Mouse (Mus musculus) myocyte (in vitro differentiated cells): ENCODE data around the gene Atrnl1. TPM values are rescaled to one million over a fixed set of nuclear protein-coding genes. Genes with fewer than 3 reads are reported as not detected.

Source experiments
- H3K27me3 ChIP-seq: one replicate; pipeline ENCODE4 v1.6.1; 2011; ENCODE audit not compliant: control insufficient read depth, insufficient read depth, insufficient read length
- H3K36me3 ChIP-seq: one replicate; pipeline ENCODE4 v1.6.1; 2011; ENCODE audit not compliant: control insufficient read depth, insufficient read depth
- H3K4me2 ChIP-seq: one replicate; pipeline ENCODE4 v1.6.1; 2011; ENCODE audit warnings: low read depth, control low read depth
- H3K4me3 ChIP-seq: one replicate; pipeline ENCODE4 v1.5.1; 2011; ENCODE audit warnings: mild to moderate bottlenecking, control low read depth, moderate library complexity
- H3K79me2 ChIP-seq: one replicate; pipeline ENCODE4 v1.6.1; 2011; ENCODE audit not compliant: control insufficient read depth, insufficient read depth
- H3ac ChIP-seq: one replicate; pipeline ENCODE4 v1.6.1; 2011; ENCODE audit not compliant: control insufficient read depth, insufficient read length
- CEBPB ChIP-seq: IDR thresholded peaks from 2 replicates; pipeline ENCODE4 v1.6.1; 2011; ENCODE audit warnings: mild to moderate bottlenecking, moderate library complexity; ENCODE audit not compliant: poor library complexity, insufficient read depth, severe bottlenecking
- E2F4 ChIP-seq: IDR thresholded peaks from one replicate; pipeline ENCODE4 v1.6.1; 2011; ENCODE audit warnings: mild to moderate bottlenecking, control low read depth, moderate library complexity; ENCODE audit not compliant: insufficient read depth
- MAX ChIP-seq: IDR thresholded peaks from one replicate; pipeline ENCODE4 v1.6.1; 2011; ENCODE audit warnings: low read depth, mild to moderate bottlenecking, control low read depth
- MYOD1 ChIP-seq, 3 experiments: IDR thresholded peaks; one replicate each; pipeline ENCODE4 v1.6.1; 2011; ENCODE audit warnings: control low read depth in 2 of 3, low read depth in 2 of 3, mild to moderate bottlenecking in 2 of 3, moderate library complexity in 1 of 3; ENCODE audit not compliant: insufficient read length in 2 of 3, control insufficient read depth in 1 of 3
- MYOG ChIP-seq, 3 experiments: IDR thresholded peaks; one replicate each; pipeline ENCODE4 v1.6.1; 2011; ENCODE audit warnings: control low read depth in 2 of 3, low read depth in 2 of 3, mild to moderate bottlenecking in 2 of 3; ENCODE audit not compliant: insufficient read length in 2 of 3, control insufficient read depth in 1 of 3, insufficient read depth in 1 of 3
- POLR2A ChIP-seq: IDR thresholded peaks from one replicate; pipeline ENCODE4 v1.6.1; 2011; ENCODE audit warnings: low read depth, mild to moderate bottlenecking, control low read depth, moderate library complexity; ENCODE audit not compliant: insufficient read length
- POLR2AphosphoS2 ChIP-seq: IDR thresholded peaks from one replicate; pipeline ENCODE4 v1.6.1; 2011; ENCODE audit warnings: low read depth, control low read depth; ENCODE audit not compliant: insufficient read length
- REST ChIP-seq: IDR thresholded peaks from one replicate; pipeline ENCODE4 v1.6.1; 2011; ENCODE audit warnings: mild to moderate bottlenecking, control low read depth, moderate library complexity; ENCODE audit not compliant: insufficient read depth, insufficient read length
- SRF ChIP-seq: IDR thresholded peaks from one replicate; pipeline ENCODE4 v1.6.1; 2011; ENCODE audit warnings: low read depth; ENCODE audit not compliant: control insufficient read depth, insufficient read length
- TCF12 ChIP-seq: IDR thresholded peaks from one replicate; pipeline ENCODE4 v1.6.1; 2011; ENCODE audit warnings: mild to moderate bottlenecking, control low read depth; ENCODE audit not compliant: poor library complexity, insufficient read depth, severe bottlenecking
- TCF3 ChIP-seq: IDR thresholded peaks from one replicate; pipeline ENCODE4 v1.6.1; 2011; ENCODE audit warnings: low read depth, control low read depth; ENCODE audit not compliant: insufficient read length
- USF1 ChIP-seq: IDR thresholded peaks from one replicate; pipeline ENCODE4 v1.6.1; 2011; ENCODE audit warnings: low read depth, mild to moderate bottlenecking, control low read depth, moderate library complexity
- polyA plus RNA-seq: library from polyadenylated mRNA; unstranded; fragments of >200 nt; fragmentation: generic; extraction: Trizol; gene quantifications from one replicate; pipeline ENCODE4 v1.2.1, GENCODE M21; 2012; ENCODE audit warnings: missing spikeins

Atrnl1 gene
- polyA plus RNA-seq, 1 experiment: 5.4 TPM

DNA sequence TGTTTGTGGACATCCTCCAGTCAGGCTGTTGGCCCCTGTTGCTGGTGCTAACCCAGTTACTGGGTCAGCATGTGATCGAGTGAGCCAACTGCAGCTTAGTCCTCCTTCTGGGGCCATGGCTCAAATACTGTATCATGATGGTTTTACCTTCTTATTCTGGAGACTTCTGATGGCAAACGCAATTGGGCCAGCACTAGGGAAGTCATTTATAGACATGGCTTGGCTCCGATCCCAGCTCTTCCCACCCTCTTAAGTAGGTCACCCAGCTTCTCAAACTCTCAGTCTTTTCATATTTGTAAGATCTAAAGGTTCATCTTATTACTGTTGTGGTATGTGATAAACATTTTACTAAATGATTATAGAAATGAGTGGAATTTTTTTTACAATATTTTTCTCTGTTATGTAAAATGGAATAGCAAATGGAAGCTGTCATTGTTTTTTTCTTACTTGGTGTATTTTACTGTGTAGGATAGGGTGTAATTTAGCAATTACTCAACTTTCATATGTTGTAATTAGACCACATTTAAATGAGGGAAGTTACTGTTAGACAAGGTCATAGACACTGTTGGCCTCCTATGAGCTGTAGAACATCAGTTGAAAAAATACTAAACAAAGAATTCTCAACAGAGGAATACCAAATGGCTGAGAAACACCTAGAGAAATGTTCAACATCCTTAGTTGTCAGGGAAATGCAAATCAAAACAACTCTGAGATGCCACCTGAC is 171.7 kb downstream of the Atrnl1 start:
- Histone ChIP-seq H3K27me3 (no peaks in the 10 kb centered on the region), H3K36me3 (no peaks in the 10 kb centered on the region), H3K79me2 (no peaks in the 10 kb centered on the region), H3K4me2 (no peak overlapping the region), H3ac (no peak overlapping the region), H3K4me3 (no peak overlapping the region)
- TF ChIP-seq MYOD1 (IDR thresholded peaks at IDR 0.05; ENCODE audit: control insufficient read depth in 1 of 3, insufficient read length in 2 of 3, low read depth in 2 of 3): no peak
- no peak for TF ChIP-seq SRF
- TF ChIP-seq TCF3: no peak
- no peak for TF ChIP-seq TCF12
- TF ChIP-seq CEBPB: no peak
- no peak for TF ChIP-seq USF1
- TF ChIP-seq MYOG (IDR thresholded peaks at IDR 0.05; ENCODE audit: control insufficient read depth in 1 of 3, insufficient read depth in 1 of 3, insufficient read length in 2 of 3, low read depth in 2 of 3): no peak
- no peak for TF ChIP-seq POLR2A
- TF ChIP-seq MAX: no peak
- TF ChIP-seq POLR2AphosphoS2: no peak

DNA sequence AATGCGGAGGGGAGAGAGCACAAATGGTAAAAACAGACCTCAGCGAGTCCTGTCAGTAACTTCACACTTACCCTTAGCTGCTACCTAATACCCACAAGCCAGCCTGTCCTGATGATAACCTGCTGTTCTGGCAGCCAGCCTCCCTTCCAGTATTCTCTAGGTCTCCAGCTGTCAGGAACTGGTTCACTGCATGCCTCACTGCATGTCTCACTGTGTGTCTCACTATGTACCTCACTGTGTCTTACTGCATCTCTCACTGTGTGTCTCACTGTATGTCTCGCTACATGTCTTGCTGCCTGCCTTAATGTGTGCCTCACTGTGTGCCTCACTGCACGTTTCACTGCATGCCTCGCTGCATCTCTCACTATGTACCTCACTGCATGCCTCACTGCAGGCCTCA is 175.9 kb downstream of the Atrnl1 start:
- Histone ChIP-seq H3K79me2 (no peaks in the 10 kb centered on the region), H3K27me3 (no peaks in the 10 kb centered on the region), H3K36me3 (no peaks in the 10 kb centered on the region), H3ac (no peak overlapping the region), H3K4me2 (no peak overlapping the region), H3K4me3 (no peak overlapping the region)
- no peak for TF ChIP-seq SRF

DNA sequence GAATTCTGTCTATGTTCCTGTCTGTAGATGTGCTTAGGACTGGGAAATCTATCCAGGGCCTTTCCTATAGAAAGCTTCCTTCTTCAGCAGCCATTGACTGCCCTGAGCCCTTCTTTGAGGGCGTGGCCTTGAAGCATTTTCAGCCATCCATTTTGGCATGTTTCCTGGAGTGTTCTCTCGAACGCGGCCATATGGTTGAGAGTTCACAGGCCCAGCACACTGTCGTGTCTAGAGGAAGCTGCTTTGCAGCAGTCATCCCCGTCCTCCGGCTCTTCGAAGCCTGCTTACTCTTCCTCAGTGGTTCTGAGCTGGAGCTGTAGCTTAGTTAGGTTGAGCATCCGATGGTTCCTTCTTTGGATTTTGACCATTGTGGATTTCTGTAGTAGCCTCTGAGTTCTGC is 191.4 kb downstream of the Atrnl1 start:
- Histone ChIP-seq H3ac (no peak overlapping the region), H3K27me3 (no peaks in the 10 kb centered on the region), H3K4me3 (no peak overlapping the region), H3K36me3 (no peaks in the 10 kb centered on the region), H3K4me2 (no peak overlapping the region), H3K79me2 (no peaks in the 10 kb centered on the region)
- TF ChIP-seq MAX: no peak
- TF ChIP-seq REST: no peak
- TF ChIP-seq MYOD1 (IDR thresholded peaks at IDR 0.05; ENCODE audit: control insufficient read depth in 1 of 3, insufficient read length in 2 of 3, low read depth in 2 of 3): no peak
- TF ChIP-seq TCF12: no peak
- TF ChIP-seq CEBPB: no peak
- TF ChIP-seq TCF3: no peak
- TF ChIP-seq POLR2AphosphoS2: no peak
- TF ChIP-seq POLR2A: no peak
- TF ChIP-seq USF1: no peak
- TF ChIP-seq E2F4: no peak
- TF ChIP-seq MYOG (IDR thresholded peaks at IDR 0.05; ENCODE audit: control insufficient read depth in 1 of 3, insufficient read depth in 1 of 3, insufficient read length in 2 of 3, low read depth in 2 of 3): no peak
- no peak for TF ChIP-seq SRF

DNA sequence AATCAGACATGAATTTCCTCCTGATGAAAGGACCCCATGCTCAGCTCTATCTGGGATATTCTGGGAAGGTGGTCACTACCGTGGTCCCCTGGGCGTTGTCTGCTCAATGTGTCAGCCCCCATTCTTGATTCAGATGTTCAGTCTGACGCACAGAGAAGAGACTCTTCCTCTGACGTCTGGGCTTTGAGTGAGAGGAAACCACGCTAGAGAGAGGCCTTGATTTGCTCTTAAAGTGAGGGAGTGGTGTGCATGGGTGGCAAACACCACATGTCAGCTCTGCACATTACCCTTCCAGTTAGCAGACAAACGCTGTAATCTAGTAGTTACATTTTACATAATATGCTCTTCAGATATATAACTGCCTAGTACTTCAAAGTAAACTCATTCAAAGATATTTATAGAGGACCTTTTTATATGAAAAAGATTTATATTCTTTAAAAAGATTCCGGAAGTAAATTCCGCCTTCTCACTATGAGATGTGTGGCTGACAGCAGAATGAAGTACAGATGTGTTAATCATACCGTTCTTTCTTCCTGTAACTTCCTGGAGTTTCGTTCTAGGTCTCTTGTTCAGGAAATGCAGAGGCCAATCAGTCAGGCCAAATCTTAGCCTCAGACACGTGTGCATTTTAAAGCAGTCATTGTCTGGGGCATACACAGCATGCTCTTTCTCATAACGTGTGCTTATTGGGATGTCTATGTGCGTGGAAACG is 192.1 kb downstream of the Atrnl1 start:
- H3ac ChIP-seq: no peak overlapping the region

More for the DNA sequence above, 192.1 kb downstream of the Atrnl1 start:
- Histone ChIP-seq H3K27me3 (no peaks in the 10 kb centered on the region), H3K4me2 (no peak overlapping the region), H3K36me3 (no peaks in the 10 kb centered on the region), H3K4me3 (no peak overlapping the region), H3K79me2 (no peaks in the 10 kb centered on the region)
- TF ChIP-seq POLR2A (no peak), SRF (no peak), TCF12 (no peak), POLR2AphosphoS2 (no peak), CEBPB (no peak), MAX (no peak), REST (no peak), E2F4 (no peak), MYOD1 (IDR thresholded peaks at IDR 0.05; ENCODE audit: control insufficient read depth in 1 of 3, insufficient read length in 2 of 3, low read depth in 2 of 3) (no peak), USF1 (no peak), TCF3 (no peak), MYOG (IDR thresholded peaks at IDR 0.05; ENCODE audit: control insufficient read depth in 1 of 3, insufficient read depth in 1 of 3, insufficient read length in 2 of 3, low read depth in 2 of 3) (no peak)
